Mouse (Mus musculus) retina, postnatal 1 day (tissue): ENCODE measurements at regions not wholly inside any gene's neighbourhood (a gene's known extent, or its start where the extent isn't known, plus 50 kb on each side); places are given as distances from the start of the nearest gene placed in this dataset.
A peak's percentile ranks its signal among the peaks of the same experiment; 100 is the strongest.

ENCODE experiments used
- DNase-seq: peaks from one replicate; pipeline ENCODE4 v3.0.0-alpha.2; 2012

GRCm38 (mm10) chr17:77096836-77097235 lies 1103.2 kb upstream of the Crim1 start:
- no peak for DNase-seq

- DNase-seq = no peak
Observed at GRCm38 (mm10) chr17:77099040-77099589, 1100.9 kb upstream of the Crim1 start.

- peak; percentile 77 for DNase-seq
Observed at GRCm38 (mm10) chr17:77115931-77116330, 1084.1 kb upstream of the Crim1 start.

- DNase-seq = peak; percentile 68
Observed at GRCm38 (mm10) chr17:77116972-77117371, 1083.1 kb upstream of the Crim1 start.

GRCm38 (mm10) chr17:77118481-77118880 lies 1081.6 kb upstream of the Crim1 start:
- no peak for DNase-seq

GRCm38 (mm10) chr17:77127011-77127410 lies 1073.0 kb upstream of the Crim1 start:
- no peak for DNase-seq
